Mouse (Mus musculus) liver, postnatal 0 days (tissue): Measurements from ENCODE around the gene Hist1h4b.

Source experiments
- CTCF ChIP-seq: sonication (generic); IDR thresholded peaks from 2 replicates; pipeline ENCODE4 v1.5.1; 2016; ENCODE audit warnings: antibody characterized with exemption, low read depth
- EP300 ChIP-seq: IDR thresholded peaks from 2 replicates; pipeline ENCODE4 v1.6.1; 2016; ENCODE audit warnings: antibody characterized with exemption, low read depth, mild to moderate bottlenecking

- no peak for TF ChIP-seq EP300
- TF ChIP-seq CTCF: no peak
Measured at GRCm38 (mm10) chr13:23740910-23741309, 15.9 kb upstream of the Hist1h4b start.
